ENCODE assay signal across 8 mouse cellular contexts in the genomic region with DNA sequence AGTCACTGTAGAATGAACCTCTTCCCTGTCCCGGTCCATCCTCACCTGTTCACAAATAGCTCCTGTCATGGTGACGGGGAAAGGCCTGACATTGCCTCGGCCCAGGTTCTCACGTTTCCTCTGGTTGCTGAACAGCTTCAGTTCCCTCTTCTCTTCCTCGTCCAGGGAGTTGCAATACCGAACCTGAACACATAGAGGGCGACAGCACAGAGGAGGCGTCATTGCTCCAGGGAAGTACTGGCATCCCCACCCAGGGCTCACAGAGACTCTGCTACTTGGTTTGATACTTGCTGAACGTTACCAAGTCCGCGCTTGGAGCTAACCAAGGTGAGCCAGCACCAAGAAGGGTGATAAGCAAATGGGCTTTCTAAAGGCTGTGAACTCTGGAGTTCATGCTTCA.
A peak's percentile ranks its signal among the peaks of the same experiment; 100 is the strongest.
DNase-seq lines count a peak whose midpoint lies in the region; ATAC-seq and TF ChIP-seq lines count a peak whose summit lies in the region.

No protein-coding gene starts in this region.

- H3K4me3 ChIP-seq in heart, embryonic 11.5 days (ENCODE audit: low read depth, low read length) = no peak overlapping the region
- H3K4me3 ChIP-seq in embryonic facial prominence, embryonic 10.5 days = no peak overlapping the region
- H3K4me3 ChIP-seq in lung, postnatal 0 days (ENCODE audit: low read depth, low read length) = no peak overlapping the region

- DNase-seq in heart, adult 8-10 months (ENCODE audit: low spot score) = peak; percentile 31
- peak; percentile 3 for DNase-seq in thymus, postnatal 0 days (ENCODE audit: low spot score)
- no peak for DNase-seq in thymus, postnatal 36 days
- DNase-seq in embryonic facial prominence, embryonic 10.5 days (ENCODE audit: low spot score) = peak; percentile 45
- peak; percentile 36 for DNase-seq in lung, postnatal 0 days (ENCODE audit: low spot score)
- DNase-seq in urinary bladder, postnatal 14 days (ENCODE audit: low spot score) = no peak

- peaks cover 15% of the 10 kb centered on the region for H3K4me1 ChIP-seq in heart, embryonic 11.5 days (ENCODE audit: control insufficient read depth, insufficient read depth, low read length)
- H3K4me1 ChIP-seq in embryonic facial prominence, embryonic 10.5 days = peaks cover 14% of the 10 kb centered on the region
- H3K4me1 ChIP-seq in lung, postnatal 0 days (ENCODE audit: insufficient read depth, low read depth, low read length) = no peaks in the 10 kb centered on the region

- TF ChIP-seq CTCF in lung, postnatal 0 days (IDR thresholded peaks at IDR 0.05) = peak; percentile 83

- WGBS in heart, embryonic 11.5 days (ENCODE audit: insufficient replicate concordance) = 50% methylated on average over 11 of the region's 11 CpGs
- WGBS in embryonic facial prominence, embryonic 10.5 days = 43% methylated on average over 11 of the region's 11 CpGs
- WGBS in lung, postnatal 0 days = 43% methylated on average over 11 of the region's 11 CpGs

- no peak overlapping the region for H3K9ac ChIP-seq in heart, embryonic 11.5 days (ENCODE audit: low read depth, low read length)
- no peak overlapping the region for H3K9ac ChIP-seq in lung, postnatal 0 days (replicated peaks; ENCODE audit: low read depth)

- no peaks in the 10 kb centered on the region for H3K9me3 ChIP-seq in heart, embryonic 11.5 days (replicated peaks; ENCODE audit: control insufficient read depth, low read length)
- no peaks in the 10 kb centered on the region for H3K9me3 ChIP-seq in embryonic facial prominence, embryonic 10.5 days
- H3K9me3 ChIP-seq in lung, postnatal 0 days (ENCODE audit: low read length) = no peaks in the 10 kb centered on the region

- ATAC-seq in heart, embryonic 11.5 days (replicated peaks; ENCODE audit: insufficient number of reproducible peaks, low FRiP score, low TSS enrichment) = no peak
- no peak for ATAC-seq in lung, postnatal 0 days
- no peak for ATAC-seq in activated CD4-positive, CD25-positive, alpha-beta regulatory T cell, adult 4 months

- H3K27me3 ChIP-seq in heart, embryonic 11.5 days (ENCODE audit: control insufficient read depth, insufficient read depth, low read length) = no peaks in the 10 kb centered on the region
- H3K27me3 ChIP-seq in embryonic facial prominence, embryonic 10.5 days (replicated peaks; ENCODE audit: low read depth, poor library complexity, severe bottlenecking) = no peaks in the 10 kb centered on the region
- H3K27me3 ChIP-seq in lung, postnatal 0 days (replicated peaks; ENCODE audit: insufficient read depth, low read length) = no peaks in the 10 kb centered on the region

- H3K27ac ChIP-seq in heart, embryonic 11.5 days (ENCODE audit: low read depth, low read length) = no peak overlapping the region
- H3K27ac ChIP-seq in embryonic facial prominence, embryonic 10.5 days (replicated peaks) = no peak overlapping the region
- H3K27ac ChIP-seq in lung, postnatal 0 days (ENCODE audit: low read length) = no peak overlapping the region

- H3K4me2 ChIP-seq in heart, embryonic 11.5 days = no peak overlapping the region
- no peak overlapping the region for H3K4me2 ChIP-seq in lung, postnatal 0 days (replicated peaks; ENCODE audit: low read depth, low read length)

- TF ChIP-seq EP300 in lung, postnatal 0 days (IDR thresholded peaks at IDR 0.05) = no peak

- no peaks in the 10 kb centered on the region for H3K36me3 ChIP-seq in heart, embryonic 11.5 days (ENCODE audit: control insufficient read depth, insufficient read depth, low read length)
- peaks cover 22% of the 10 kb centered on the region for H3K36me3 ChIP-seq in embryonic facial prominence, embryonic 10.5 days (replicated peaks)
- H3K36me3 ChIP-seq in lung, postnatal 0 days (ENCODE audit: insufficient read depth, low read length) = no peaks in the 10 kb centered on the region

Comparison
In these comparisons a context has a peak if more than half of its experiments do, and no peak if none do; other contexts are left out.
1. DNase-seq: peak in heart, adult 8-10 months (single experiment), thymus, postnatal 0 days (single experiment), embryonic facial prominence, embryonic 10.5 days (single experiment) and lung, postnatal 0 days (single experiment); none in thymus, postnatal 36 days (0 of 2) and urinary bladder, postnatal 14 days (single experiment).